8 mouse cellular contexts compared by ENCODE assay signal in the genomic region with DNA sequence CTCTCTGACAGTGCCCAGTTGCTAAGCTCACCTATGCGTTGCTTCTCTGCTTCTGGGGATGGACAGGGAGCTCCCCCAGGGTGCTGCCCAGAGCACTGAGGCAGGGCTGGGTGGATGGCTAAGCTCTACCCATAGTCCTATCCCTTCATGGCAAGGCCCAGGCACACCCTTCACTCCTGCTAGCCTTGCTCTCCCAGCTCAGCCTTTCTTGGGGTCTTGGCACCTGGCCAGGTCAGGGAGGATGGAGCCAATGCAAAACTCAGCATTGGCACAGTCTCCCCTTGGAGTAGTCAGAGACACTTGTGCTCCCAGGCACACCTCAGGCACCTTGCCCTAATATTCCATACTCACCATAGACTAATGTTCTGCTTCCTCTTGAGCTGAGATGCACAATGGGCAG. TPM values are rescaled to one million over a fixed set of nuclear protein-coding genes. Genes with fewer than 3 reads are reported as not detected.
A peak's percentile ranks its signal among the peaks of the same experiment; 100 is the strongest.
DNase-seq lines count a peak whose midpoint lies in the region; ATAC-seq and TF ChIP-seq lines count a peak whose summit lies in the region.
"Had no signal": no experiment of that assay in that cellular context is flagged by ENCODE, and none has a peak within 500 bp of the region (broad histone marks: within the 10 kb centered on the region; RNA-seq: fewer than 3 reads in every experiment).

No protein-coding gene starts in this region.

- peak overlapping the region; percentile 44 for H3K4me3 ChIP-seq in kidney, embryonic 16.5 days (ENCODE audit: low read length)
- peak overlapping the region; percentile 40 for H3K4me3 ChIP-seq in heart, embryonic 14.5 days (ENCODE audit: control insufficient read depth in 1 of 2, insufficient read depth in 1 of 2, low read depth in 1 of 2, low read length in 2 of 2)
- peak overlapping the region; percentile 27 for H3K4me3 ChIP-seq in olfactory bulb, adult 2 months (ENCODE audit: insufficient read depth, low read depth, low read length)

- TF ChIP-seq POLR2A in olfactory bulb, adult 2 months (IDR thresholded peaks at IDR 0.05; ENCODE audit: insufficient read depth, low read depth, low read length), result no peak

- no peak for TF ChIP-seq CTCF in olfactory bulb, adult 2 months (IDR thresholded peaks at IDR 0.05; ENCODE audit: insufficient read depth, low read depth, low read length)

- DNase-seq in kidney, adult 9 months, result no peak
- peak; percentile 51 for DNase-seq in kidney, postnatal 10 days
- DNase-seq in embryo, embryonic 9.5 days (ENCODE audit: extremely low spot score), result no peak
- no peak for DNase-seq in urinary bladder, postnatal 14 days (ENCODE audit: low spot score)
- DNase-seq: cerebellum, adult 11-12 months had no signal

- peaks cover 10% of the 10 kb centered on the region for H3K27me3 ChIP-seq in kidney, embryonic 16.5 days (ENCODE audit: insufficient read depth, low read length)
- H3K27me3 ChIP-seq in heart, embryonic 14.5 days (ENCODE audit: control insufficient read depth, insufficient read depth, low read length), result no peaks in the 10 kb centered on the region

- peak overlapping the region; percentile 44; the same call in 1 of the 2 replicates for H3K27ac ChIP-seq in kidney, embryonic 16.5 days (ENCODE audit: low read length)
- peak overlapping the region; percentile 35 to 75; a peak in 2 of 4 replicates for H3K27ac ChIP-seq in heart, embryonic 14.5 days (replicated peaks in 1 of 2; ENCODE audit: control insufficient read depth in 1 of 2, insufficient read depth in 1 of 2, low read depth in 2 of 2, low read length in 2 of 2)
- no peak overlapping the region for H3K27ac ChIP-seq in olfactory bulb, adult 2 months (ENCODE audit: insufficient read depth, low read depth, low read length)

- H3K4me1 ChIP-seq in kidney, embryonic 16.5 days (ENCODE audit: insufficient read depth, low read length), result peaks cover 5% of the 10 kb centered on the region; the same call in 1 of the 2 replicates
- no peaks in the 10 kb centered on the region; a peak in 1 of 4 replicates for H3K4me1 ChIP-seq in heart, embryonic 14.5 days (ENCODE audit: control insufficient read depth in 2 of 2, insufficient read depth in 2 of 2, low read length in 2 of 2)
- H3K4me1 ChIP-seq in olfactory bulb, adult 2 months (ENCODE audit: control insufficient read depth, insufficient read depth, low read length), result peaks cover 11% of the 10 kb centered on the region

- ATAC-seq in kidney, embryonic 16.5 days (ENCODE audit: low FRiP score, low TSS enrichment), result no peak
- no peak for ATAC-seq in heart, embryonic 14.5 days (ENCODE audit: insufficient number of reproducible peaks, insufficient read depth, low FRiP score, low read depth)

- 73% methylated on average over 1 of the region's 1 CpGs for WGBS in kidney, embryonic 16.5 days
- 67% methylated on average over 1 of the region's 1 CpGs for WGBS in heart, embryonic 14.5 days
- WGBS in olfactory bulb, adult 2 months, result 93% methylated on average over 1 of the region's 1 CpGs

- peak overlapping the region; percentile 64 for H3K9ac ChIP-seq in kidney, embryonic 16.5 days (replicated peaks; ENCODE audit: low read length)
- peak overlapping the region; percentile 70 for H3K9ac ChIP-seq in heart, embryonic 14.5 days (ENCODE audit: low read length)

- no peaks in the 10 kb centered on the region for H3K36me3 ChIP-seq in kidney, embryonic 16.5 days (ENCODE audit: insufficient read depth, low read length)
- no peaks in the 10 kb centered on the region for H3K36me3 ChIP-seq in heart, embryonic 14.5 days (ENCODE audit: control insufficient read depth, insufficient read depth, low read length)

- peak overlapping the region; percentile 48 for H3K4me2 ChIP-seq in kidney, embryonic 16.5 days (replicated peaks; ENCODE audit: low read depth, low read length)
- H3K4me2 ChIP-seq in heart, embryonic 14.5 days (ENCODE audit: low read length), result peak overlapping the region; percentile 55

- H3K9me3 ChIP-seq in kidney, embryonic 16.5 days (ENCODE audit: low read length), result no peaks in the 10 kb centered on the region
- no peaks in the 10 kb centered on the region for H3K9me3 ChIP-seq in heart, embryonic 14.5 days (ENCODE audit: control insufficient read depth, low read length)

RNA-seq across cellular contexts. Expression of a gene that starts 0.7 kb away (rescaled TPM):
- 98.7 and 109 TPM in 2 replicates for polyA plus RNA-seq in kidney, embryonic 16.5 days (2015; fragmentation: Nextera tagmentation; extraction: Ambion mirVana)
- 111 and 130 TPM in 2 replicates for polyA plus RNA-seq in heart, embryonic 14.5 days (2014; fragmentation: Nextera tagmentation; extraction: Ambion mirVana)
- not detected in 2 replicates for polyA plus RNA-seq in olfactory bulb, adult 2 months (2012; ENCODE audit: insufficient read depth, insufficient read length, low replicate concordance, missing spikeins)

RNA-seq across cellular contexts. Expression of a gene that starts 18.8 kb away (rescaled TPM):
- polyA plus RNA-seq in kidney, embryonic 16.5 days (2015; fragmentation: Nextera tagmentation; extraction: Ambion mirVana), result 0.19 TPM in 2 replicates
- 0.27 and 0.41 TPM in 2 replicates for polyA plus RNA-seq in heart, embryonic 14.5 days (2014; fragmentation: Nextera tagmentation; extraction: Ambion mirVana)
- not detected in 2 replicates for polyA plus RNA-seq in olfactory bulb, adult 2 months (2012; ENCODE audit: insufficient read depth, insufficient read length, low replicate concordance, missing spikeins)

RNA-seq across cellular contexts. Expression of a gene that starts 25.2 kb away (rescaled TPM):
- 64.2 and 70.0 TPM in 2 replicates for polyA plus RNA-seq in kidney, embryonic 16.5 days (2015; fragmentation: Nextera tagmentation; extraction: Ambion mirVana)
- 42.0 and 43.2 TPM in 2 replicates for polyA plus RNA-seq in heart, embryonic 14.5 days (2014; fragmentation: Nextera tagmentation; extraction: Ambion mirVana)
- polyA plus RNA-seq in olfactory bulb, adult 2 months (2012; ENCODE audit: insufficient read depth, insufficient read length, low replicate concordance, missing spikeins), result not detected in 2 replicates

RNA-seq across cellular contexts. Expression of a gene that starts 48.9 kb away (rescaled TPM):
- not detected in 2 replicates for polyA plus RNA-seq in kidney, embryonic 16.5 days (2015; fragmentation: Nextera tagmentation; extraction: Ambion mirVana)
- polyA plus RNA-seq in heart, embryonic 14.5 days (2014; fragmentation: Nextera tagmentation; extraction: Ambion mirVana), result not detected in 2 replicates
- polyA plus RNA-seq in olfactory bulb, adult 2 months (2012; ENCODE audit: insufficient read depth, insufficient read length, low replicate concordance, missing spikeins), result not detected in 2 replicates
